Mouse (Mus musculus): Measurements from ENCODE around the gene Igf2r. TPM values are rescaled to one million over a fixed set of nuclear protein-coding genes. Genes with fewer than 3 reads are reported as not detected.

The Igf2r gene
- polyA plus RNA-seq, 1 experiment = 4.8 TPM

GRCm38 (mm10) chr17:12792422-12793206, 23.1 kb upstream of the Igf2r start:
- no peak overlapping the region for H3K27ac ChIP-seq (ENCODE audit: control insufficient read depth, insufficient read depth, low read depth, low read length)
- no peak overlapping the region for H3K4me3 ChIP-seq (ENCODE audit: control insufficient read depth, low read depth, low read length)
- no peaks in the 10 kb centered on the region for H3K36me3 ChIP-seq (ENCODE audit: control insufficient read depth, insufficient read depth, low read length)
- H3K4me1 ChIP-seq (ENCODE audit: control insufficient read depth, insufficient read depth, low read length) = peaks cover 4% of the 10 kb centered on the region
- TF ChIP-seq POLR2A (IDR thresholded peaks at IDR 0.05; ENCODE audit: control insufficient read depth, low read depth, low read length) = no peak
- TF ChIP-seq CTCF (IDR thresholded peaks at IDR 0.05; ENCODE audit: control insufficient read depth, insufficient read depth, insufficient replicate concordance, low read depth, low read length) = no peak
- no peaks in the 10 kb centered on the region for H3K27me3 ChIP-seq (ENCODE audit: control insufficient read depth, insufficient read depth, low read length)

- TF ChIP-seq POLR2A (IDR thresholded peaks at IDR 0.05; ENCODE audit: control insufficient read depth, low read depth, low read length) (no peak), CTCF (IDR thresholded peaks at IDR 0.05; ENCODE audit: control insufficient read depth, insufficient read depth, insufficient replicate concordance, low read depth, low read length) (no peak)
- H3K27me3 ChIP-seq (ENCODE audit: control insufficient read depth, insufficient read depth, low read length) = no peaks in the 10 kb centered on the region
- no peak overlapping the region for H3K4me3 ChIP-seq (ENCODE audit: control insufficient read depth, low read depth, low read length)
- H3K36me3 ChIP-seq (ENCODE audit: control insufficient read depth, insufficient read depth, low read length) = no peaks in the 10 kb centered on the region
- no peak overlapping the region for H3K27ac ChIP-seq (ENCODE audit: control insufficient read depth, insufficient read depth, low read depth, low read length)
- H3K4me1 ChIP-seq (ENCODE audit: control insufficient read depth, insufficient read depth, low read length) = peaks cover 4% of the 10 kb centered on the region
Measured at GRCm38 (mm10) chr17:12791420-12791819, 22.0 kb upstream of the Igf2r start.

- Histone ChIP-seq H3K4me3 (ENCODE audit: control insufficient read depth, low read depth, low read length) (no peak overlapping the region), H3K27me3 (ENCODE audit: control insufficient read depth, insufficient read depth, low read length) (no peaks in the 10 kb centered on the region), H3K4me1 (ENCODE audit: control insufficient read depth, insufficient read depth, low read length) (peaks cover 4% of the 10 kb centered on the region), H3K27ac (ENCODE audit: control insufficient read depth, insufficient read depth, low read depth, low read length) (no peak overlapping the region), H3K36me3 (ENCODE audit: control insufficient read depth, insufficient read depth, low read length) (no peaks in the 10 kb centered on the region)
- TF ChIP-seq CTCF (IDR thresholded peaks at IDR 0.05; ENCODE audit: control insufficient read depth, insufficient read depth, insufficient replicate concordance, low read depth, low read length) (no peak), POLR2A (IDR thresholded peaks at IDR 0.05; ENCODE audit: control insufficient read depth, low read depth, low read length) (no peak)
Measured at GRCm38 (mm10) chr17:12791079-12791406, 21.6 kb upstream of the Igf2r start.

GRCm38 (mm10) chr17:12790353-12791078, 21.1 kb upstream of the Igf2r start:
- Histone ChIP-seq H3K4me3 (ENCODE audit: control insufficient read depth, low read depth, low read length) (no peak overlapping the region), H3K27me3 (ENCODE audit: control insufficient read depth, insufficient read depth, low read length) (no peaks in the 10 kb centered on the region), H3K27ac (ENCODE audit: control insufficient read depth, insufficient read depth, low read depth, low read length) (no peak overlapping the region), H3K4me1 (ENCODE audit: control insufficient read depth, insufficient read depth, low read length) (peaks cover 4% of the 10 kb centered on the region), H3K36me3 (ENCODE audit: control insufficient read depth, insufficient read depth, low read length) (no peaks in the 10 kb centered on the region)
- TF ChIP-seq CTCF (IDR thresholded peaks at IDR 0.05; ENCODE audit: control insufficient read depth, insufficient read depth, insufficient replicate concordance, low read depth, low read length) (no peak), POLR2A (IDR thresholded peaks at IDR 0.05; ENCODE audit: control insufficient read depth, low read depth, low read length) (no peak)

GRCm38 (mm10) chr17:12782861-12783847, 13.7 kb upstream of the Igf2r start:
- no peaks in the 10 kb centered on the region for H3K27me3 ChIP-seq (ENCODE audit: control insufficient read depth, insufficient read depth, low read length)
- H3K4me1 ChIP-seq (ENCODE audit: control insufficient read depth, insufficient read depth, low read length) = no peaks in the 10 kb centered on the region
- H3K36me3 ChIP-seq (ENCODE audit: control insufficient read depth, insufficient read depth, low read length) = no peaks in the 10 kb centered on the region
- no peak for TF ChIP-seq CTCF (IDR thresholded peaks at IDR 0.05; ENCODE audit: control insufficient read depth, insufficient read depth, insufficient replicate concordance, low read depth, low read length)
- TF ChIP-seq POLR2A (IDR thresholded peaks at IDR 0.05; ENCODE audit: control insufficient read depth, low read depth, low read length) = no peak
- H3K4me3 ChIP-seq (ENCODE audit: control insufficient read depth, low read depth, low read length) = no peak overlapping the region
- no peak overlapping the region for H3K27ac ChIP-seq (ENCODE audit: control insufficient read depth, insufficient read depth, low read depth, low read length)

GRCm38 (mm10) chr17:12781101-12781500, 11.6 kb upstream of the Igf2r start:
- Histone ChIP-seq H3K36me3 (ENCODE audit: control insufficient read depth, insufficient read depth, low read length) (no peaks in the 10 kb centered on the region), H3K27me3 (ENCODE audit: control insufficient read depth, insufficient read depth, low read length) (no peaks in the 10 kb centered on the region), H3K4me3 (ENCODE audit: control insufficient read depth, low read depth, low read length) (no peak overlapping the region), H3K4me1 (ENCODE audit: control insufficient read depth, insufficient read depth, low read length) (no peaks in the 10 kb centered on the region), H3K27ac (ENCODE audit: control insufficient read depth, insufficient read depth, low read depth, low read length) (no peak overlapping the region)
- TF ChIP-seq CTCF (IDR thresholded peaks at IDR 0.05; ENCODE audit: control insufficient read depth, insufficient read depth, insufficient replicate concordance, low read depth, low read length) (no peak), POLR2A (IDR thresholded peaks at IDR 0.05; ENCODE audit: control insufficient read depth, low read depth, low read length) (no peak)

All from testis, adult 2 months (tissue).